Mouse (Mus musculus) G1E-ER4 (cell line): ENCODE measurements around the gene A930009A15Rik. TPM values are rescaled to one million over a fixed set of nuclear protein-coding genes. Genes with fewer than 3 reads are reported as not detected.

Experiments
- GATA1 ChIP-seq: IDR thresholded peaks from one replicate; pipeline ENCODE4 v1.8.0; 2012; ENCODE audit warnings: low read length, inconsistent platforms
- polyA plus RNA-seq: library from polyadenylated mRNA; stranded (reverse); fragments of >175 nt; gene quantifications from 2 replicates; pipeline ENCODE4 v1.2.3, GENCODE M21; 2012

Gene A930009A15Rik
- polyA plus RNA-seq = not detected in 2 replicates

GRCm38 (mm10) chr10:115569712-115570491 lies at the start of gene A930009A15Rik:
Gene A930009A15Rik (plus strand): TSS chr10:115569986.
- TF ChIP-seq GATA1 = no peak

DNA sequence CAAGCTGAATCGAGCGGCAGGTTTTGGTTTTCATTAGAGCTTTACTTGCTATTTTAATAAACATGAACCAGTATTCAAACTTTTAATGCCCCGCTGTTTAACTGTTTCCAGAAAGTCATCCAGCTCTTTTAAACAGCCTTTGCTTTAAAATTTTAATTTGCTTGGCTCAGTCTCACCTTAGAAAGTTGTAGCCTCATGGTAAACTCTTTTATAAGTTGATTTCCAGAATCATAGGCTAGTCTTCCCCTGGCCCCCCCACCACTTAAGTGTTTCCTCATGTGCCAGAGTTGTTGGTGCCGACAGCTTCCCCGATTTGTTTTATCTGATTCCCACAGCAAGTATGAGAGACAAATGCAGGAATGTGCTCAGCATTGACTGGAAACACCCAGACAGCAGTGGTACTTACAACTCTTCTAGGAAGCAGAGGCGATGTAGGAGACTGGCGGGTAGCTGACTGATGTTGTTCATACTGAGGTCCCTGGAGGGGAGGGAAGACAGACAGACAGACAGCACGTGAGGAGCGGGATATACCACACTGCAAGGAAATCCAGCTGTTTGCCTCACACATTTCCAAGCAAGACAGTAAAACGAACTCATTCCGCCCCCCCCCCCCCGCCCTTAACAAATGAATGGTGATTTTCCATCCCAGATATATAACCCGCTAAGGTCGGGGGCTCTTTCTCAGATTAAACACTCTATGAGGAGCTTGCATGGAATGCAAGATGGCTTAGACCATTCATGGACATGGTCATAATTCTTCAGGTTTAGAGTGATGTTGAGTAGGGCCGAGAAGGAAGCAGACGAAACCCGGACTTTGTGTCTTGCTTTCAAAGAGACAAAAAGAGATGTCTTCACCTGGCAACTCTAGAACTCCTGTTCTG lies 49.3 kb upstream of the A930009A15Rik start:
- no peak for TF ChIP-seq GATA1

DNA sequence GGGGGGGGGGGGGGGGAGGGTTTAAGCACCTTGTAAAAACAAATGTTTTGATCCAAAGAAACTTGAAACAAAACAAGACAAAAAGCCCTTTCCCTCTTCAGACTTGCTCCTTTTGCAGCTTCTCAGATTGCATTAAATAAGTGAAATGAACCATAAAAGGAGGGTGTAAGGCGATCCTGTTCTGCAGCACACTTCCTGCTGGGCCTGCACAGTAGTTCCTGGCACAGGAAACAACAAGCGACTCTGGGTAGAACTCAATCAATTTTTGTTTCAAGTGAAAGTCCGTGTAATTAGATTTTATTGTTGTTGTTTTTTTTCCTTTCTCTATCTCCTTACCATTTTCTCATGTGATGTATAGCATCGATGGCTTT lies 48.7 kb upstream of the A930009A15Rik start:
- TF ChIP-seq GATA1 = no peak

GRCm38 (mm10) chr10:115528892-115529291 lies 40.9 kb upstream of the A930009A15Rik start:
- TF ChIP-seq GATA1 = no peak

- no peak for TF ChIP-seq GATA1
Observed at GRCm38 (mm10) chr10:115529768-115530167, 40.0 kb upstream of the A930009A15Rik start.

- TF ChIP-seq GATA1 = no peak
Observed at GRCm38 (mm10) chr10:115530746-115531145, 39.0 kb upstream of the A930009A15Rik start.

GRCm38 (mm10) chr10:115542917-115543316 lies 26.9 kb upstream of the A930009A15Rik start:
- no peak for TF ChIP-seq GATA1

DNA sequence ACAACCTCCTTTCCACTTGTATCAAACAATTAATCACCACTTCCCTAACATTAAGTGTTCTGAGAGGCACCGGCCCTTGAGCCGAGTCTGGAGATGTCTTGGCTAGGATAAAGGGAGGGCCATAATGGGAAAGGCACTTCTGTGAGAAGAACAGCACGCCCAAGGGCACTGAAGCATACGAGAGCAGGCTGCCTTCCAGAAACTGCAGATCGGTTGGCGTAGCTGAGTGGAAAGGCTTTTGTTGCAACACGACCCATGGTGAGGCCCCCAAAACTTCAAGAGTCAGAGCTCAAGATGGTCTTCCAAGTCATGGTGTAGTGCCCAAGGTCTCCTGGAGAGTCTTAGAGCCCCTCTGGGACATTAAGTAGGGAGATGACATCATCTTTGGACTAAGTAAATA lies 19.5 kb upstream of the A930009A15Rik start:
- TF ChIP-seq GATA1 = no peak

- TF ChIP-seq GATA1 = no peak
Observed at GRCm38 (mm10) chr10:115551069-115551468, 18.7 kb upstream of the A930009A15Rik start.

DNA sequence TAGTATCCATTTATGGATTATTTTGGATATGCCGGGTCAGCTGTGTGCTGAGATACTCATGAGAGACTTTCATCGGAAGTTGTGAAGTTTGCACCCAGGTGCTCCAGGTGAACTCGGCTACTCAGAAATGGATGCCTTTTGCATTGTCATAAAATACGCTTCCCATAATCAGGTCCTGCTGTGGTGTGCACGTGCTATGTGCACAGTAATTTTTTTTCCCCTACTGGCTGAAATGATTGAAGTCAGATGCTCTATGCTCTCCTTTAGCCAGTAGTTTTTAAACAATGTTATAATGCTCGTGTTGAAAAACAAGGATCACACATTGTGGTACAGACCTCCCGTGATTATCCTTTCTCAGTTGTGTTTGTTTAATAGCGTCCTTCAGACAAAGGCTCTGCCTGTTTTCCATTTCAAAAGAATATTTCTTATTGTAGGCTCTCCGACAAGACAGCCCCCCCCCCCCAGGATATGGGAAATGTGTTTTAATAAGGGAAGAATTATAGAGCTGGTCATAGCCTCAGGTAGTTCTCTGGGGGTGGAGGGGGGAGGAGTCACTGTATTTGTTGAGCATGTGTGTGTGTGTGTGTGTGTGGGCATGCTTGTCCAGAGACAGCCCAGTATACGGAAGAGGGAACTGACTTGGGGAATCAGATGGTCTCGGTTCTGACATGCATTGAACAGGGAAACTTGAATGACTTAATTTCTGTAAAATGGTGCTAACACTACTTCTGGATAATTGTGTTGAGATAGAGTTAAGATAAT lies 16.3 kb upstream of the A930009A15Rik start:
- no peak for TF ChIP-seq GATA1

DNA sequence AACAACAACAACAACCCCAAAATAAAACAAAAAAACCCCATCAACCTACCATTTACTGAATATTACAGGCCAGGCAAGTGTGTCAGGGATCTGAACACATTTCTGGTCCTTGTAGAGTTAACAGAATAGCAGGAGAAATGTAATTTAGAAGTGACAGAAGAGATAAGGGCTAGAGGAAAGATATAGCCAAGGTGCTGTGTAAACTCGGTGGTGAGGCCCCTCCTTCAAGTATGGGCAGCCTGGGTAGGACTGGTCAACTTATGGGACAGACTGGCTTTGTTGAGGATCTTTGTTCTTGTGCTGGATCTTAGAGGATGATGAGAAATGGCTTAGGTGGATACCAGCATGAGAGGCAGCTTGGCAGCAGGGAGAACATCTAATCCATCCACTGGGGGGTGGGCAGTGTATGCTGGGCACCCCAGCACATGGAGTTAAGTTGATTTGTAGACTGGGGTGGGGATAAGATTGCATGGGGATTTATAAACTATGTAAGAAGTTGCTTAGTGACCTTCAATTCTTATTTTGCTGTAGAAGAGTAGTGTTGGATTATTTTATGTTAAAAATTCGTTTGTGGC lies 14.5 kb upstream of the A930009A15Rik start:
- no peak for TF ChIP-seq GATA1

GRCm38 (mm10) chr10:115556738-115557242 lies 13.0 kb upstream of the A930009A15Rik start:
- no peak for TF ChIP-seq GATA1

DNA sequence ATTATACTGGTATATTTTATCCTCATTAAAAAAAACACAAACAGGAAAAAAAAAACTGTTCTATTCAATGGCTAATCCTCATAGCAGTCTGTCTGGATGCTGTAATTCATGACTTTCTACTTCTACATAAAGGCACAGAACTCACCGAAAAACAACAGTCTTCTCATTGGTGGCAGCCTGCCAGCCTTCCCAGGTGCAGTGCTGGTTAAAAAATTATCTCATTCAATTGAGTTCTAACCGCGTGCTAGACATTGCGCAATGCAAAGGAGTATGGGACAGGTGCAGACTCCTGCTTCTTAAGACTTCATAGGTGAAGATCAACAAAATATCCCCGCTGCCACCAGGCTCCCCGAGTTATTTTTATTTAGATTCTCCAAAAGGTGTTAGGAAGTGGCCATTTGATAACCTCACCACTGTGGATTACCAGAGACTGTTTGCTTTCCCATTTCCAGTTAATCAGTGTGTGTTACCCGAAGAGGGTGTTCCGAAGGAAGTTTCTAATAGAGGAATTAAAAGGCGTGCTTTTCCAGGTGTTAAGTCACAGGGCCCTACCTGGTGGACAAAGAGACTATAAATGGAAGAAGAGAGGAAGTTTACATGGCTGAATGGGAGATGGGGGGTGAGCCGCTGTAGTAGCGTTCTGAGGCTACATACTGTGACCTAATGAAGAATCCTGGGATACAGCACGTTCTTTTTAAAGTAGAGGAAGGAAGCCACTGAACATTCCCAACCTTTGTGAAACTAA lies 8.5 kb upstream of the A930009A15Rik start:
- TF ChIP-seq GATA1 = no peak

DNA sequence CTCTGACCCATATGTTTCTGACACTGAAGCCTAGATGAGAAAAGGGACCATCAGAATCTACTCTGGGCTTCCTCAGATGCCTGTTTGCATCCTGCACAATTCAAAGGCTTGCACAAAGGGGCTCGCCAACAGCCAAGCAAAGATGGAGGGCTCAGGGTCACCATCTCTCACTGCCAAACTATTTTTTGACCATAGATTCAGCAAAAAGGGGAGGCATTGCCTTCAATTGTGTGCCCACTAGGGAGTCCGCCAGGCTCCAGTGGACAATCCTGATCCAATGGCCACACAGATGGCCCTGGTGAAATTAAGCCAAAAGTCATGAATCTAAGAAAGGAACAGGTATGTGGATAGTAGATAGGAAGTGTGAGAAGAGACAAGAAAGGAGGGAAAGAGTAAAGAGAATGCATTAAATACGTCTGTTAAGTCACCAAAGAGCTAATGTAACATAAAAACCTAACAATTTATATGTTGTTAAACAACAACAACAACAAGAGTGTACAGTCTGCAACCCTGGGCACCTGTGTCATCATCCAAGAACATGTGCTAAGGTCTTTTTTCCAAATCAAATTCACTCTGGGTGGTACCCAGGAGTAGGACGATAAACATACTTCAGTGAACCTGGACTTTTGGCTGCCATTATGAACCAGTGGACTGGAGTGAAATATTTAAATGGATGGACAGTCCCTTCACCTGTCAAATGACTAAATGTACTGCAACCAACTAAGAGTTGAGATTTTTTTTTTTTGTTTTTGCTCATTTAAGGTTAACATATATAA lies 6.7 kb upstream of the A930009A15Rik start:
- TF ChIP-seq GATA1 = no peak
